Comparison of ENCODE assay signal across 16 mouse cellular contexts in the genomic region with DNA sequence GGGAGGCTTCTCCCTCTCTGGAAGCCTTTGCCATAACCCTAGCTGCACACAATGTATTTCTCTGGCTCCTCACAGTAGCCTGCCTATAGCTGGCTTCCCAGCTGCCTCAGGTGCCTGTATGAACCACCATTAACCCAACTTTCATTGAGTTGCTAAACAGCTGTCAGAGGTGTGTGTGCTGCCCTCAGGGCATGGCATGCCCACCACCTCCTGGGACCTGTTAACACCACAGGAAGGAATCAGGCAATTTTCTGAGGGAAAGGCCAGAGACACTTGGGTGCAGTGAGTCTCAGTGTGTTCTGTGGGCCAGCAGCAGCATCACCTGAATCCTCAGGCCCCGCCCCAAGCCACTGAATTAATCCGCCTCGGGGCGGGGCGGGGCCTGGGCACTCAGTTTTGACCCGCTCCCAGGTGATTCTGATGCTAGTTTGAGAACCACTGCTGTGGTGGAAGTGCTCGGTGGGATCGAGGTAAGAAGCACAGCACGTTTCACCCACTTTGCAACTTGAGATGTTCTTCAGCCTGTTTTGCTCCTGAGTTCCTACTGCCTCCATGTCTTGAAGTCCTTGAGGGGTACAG. TPM values are rescaled to one million over a fixed set of nuclear protein-coding genes. Genes with fewer than 3 reads are reported as not detected.
DNase-seq lines count a peak whose midpoint lies in the region; ATAC-seq and TF ChIP-seq lines count a peak whose summit lies in the region.
"Had no signal": no experiment of that assay in that cellular context is flagged by ENCODE, and none has a peak within 500 bp of the region (broad histone marks: within the 10 kb centered on the region; RNA-seq: fewer than 3 reads in every experiment).

No protein-coding gene starts in this region.

- H3K36me3 ChIP-seq in kidney, embryonic 14.5 days (ENCODE audit: control insufficient read depth, insufficient read depth, low read length), result peaks cover 4% of the 10 kb centered on the region; the same call in 1 of the 2 replicates
- no peaks in the 10 kb centered on the region for H3K36me3 ChIP-seq in kidney, postnatal 0 days (ENCODE audit: insufficient read depth, low read length)
- H3K36me3 ChIP-seq in limb, embryonic 13.5 days, result peaks cover 20% of the 10 kb centered on the region
- H3K36me3 ChIP-seq in liver, embryonic 11.5 days (ENCODE audit: control insufficient read depth, insufficient read depth, low read length), result no peaks in the 10 kb centered on the region
- H3K36me3 ChIP-seq: forebrain, embryonic 12.5 days; G1E had no signal

- no peak overlapping the region for H3K9ac ChIP-seq in kidney, embryonic 14.5 days (ENCODE audit: low read depth, low read length)
- no peak overlapping the region for H3K9ac ChIP-seq in kidney, postnatal 0 days (ENCODE audit: low read depth, low read length)
- H3K9ac ChIP-seq in limb, embryonic 13.5 days, result peak overlapping the region; percentile 39
- no peak overlapping the region for H3K9ac ChIP-seq in liver, embryonic 11.5 days (ENCODE audit: low read depth, low read length)

- no peaks in the 10 kb centered on the region for H3K9me3 ChIP-seq in kidney, embryonic 14.5 days (ENCODE audit: control insufficient read depth, low read length)
- H3K9me3 ChIP-seq in kidney, postnatal 0 days (replicated peaks; ENCODE audit: low read length), result no peaks in the 10 kb centered on the region
- no peaks in the 10 kb centered on the region for H3K9me3 ChIP-seq in limb, embryonic 13.5 days
- H3K9me3 ChIP-seq in liver, embryonic 11.5 days (ENCODE audit: control insufficient read depth, low read length), result no peaks in the 10 kb centered on the region
- H3K9me3 ChIP-seq: forebrain, embryonic 12.5 days; megakaryocyte, embryonic 14.5 days had no signal

- H3K4me1 ChIP-seq in kidney, embryonic 14.5 days (ENCODE audit: control insufficient read depth, insufficient read depth, low read length), result peaks cover 13% of the 10 kb centered on the region
- H3K4me1 ChIP-seq in kidney, postnatal 0 days (replicated peaks; ENCODE audit: insufficient read depth, low read length), result peaks cover 24% of the 10 kb centered on the region
- peaks cover 48% of the 10 kb centered on the region for H3K4me1 ChIP-seq in limb, embryonic 13.5 days
- peaks cover 17% of the 10 kb centered on the region for H3K4me1 ChIP-seq in liver, embryonic 11.5 days (replicated peaks; ENCODE audit: control insufficient read depth, insufficient read depth, low read length)

- no peak overlapping the region for H3K4me2 ChIP-seq in kidney, embryonic 14.5 days (replicated peaks; ENCODE audit: low read depth, low read length)
- no peak overlapping the region for H3K4me2 ChIP-seq in kidney, postnatal 0 days (ENCODE audit: low read length)
- H3K4me2 ChIP-seq in limb, embryonic 13.5 days (replicated peaks), result 0 out of 2 replicates have a peak overlapping the region, but pooled peaks have one; percentile 9
- H3K4me2 ChIP-seq in liver, embryonic 11.5 days, result no peak overlapping the region
- H3K4me2 ChIP-seq: forebrain, embryonic 12.5 days had no signal

- H3K27me3 ChIP-seq in kidney, embryonic 14.5 days (ENCODE audit: control insufficient read depth, insufficient read depth, low read length), result peaks cover 9% of the 10 kb centered on the region; the same call in 1 of the 2 replicates
- H3K27me3 ChIP-seq in kidney, postnatal 0 days (ENCODE audit: insufficient read depth, low read length), result no peaks in the 10 kb centered on the region; the same call in 1 of the 2 replicates
- peaks cover 18% of the 10 kb centered on the region for H3K27me3 ChIP-seq in limb, embryonic 13.5 days
- H3K27me3 ChIP-seq in liver, embryonic 11.5 days (replicated peaks; ENCODE audit: control insufficient read depth, insufficient read depth, low read length), result peaks cover 71% of the 10 kb centered on the region

- no peak for TF ChIP-seq CTCF in kidney, postnatal 0 days (IDR thresholded peaks at IDR 0.05; ENCODE audit: low read depth)

- WGBS in kidney, embryonic 14.5 days, result 32% methylated on average over 9 of the region's 9 CpGs
- WGBS in kidney, postnatal 0 days, result 36% methylated on average over 9 of the region's 9 CpGs
- 22% methylated on average over 9 of the region's 9 CpGs for WGBS in limb, embryonic 13.5 days
- 34% methylated on average over 9 of the region's 9 CpGs for WGBS in liver, embryonic 11.5 days

- ATAC-seq in kidney, embryonic 14.5 days (ENCODE audit: low FRiP score, low TSS enrichment), result no peak
- ATAC-seq in kidney, postnatal 0 days (replicated peaks; ENCODE audit: low FRiP score, low read depth), result no peak
- no peak for ATAC-seq in limb, embryonic 13.5 days (ENCODE audit: low FRiP score, low read depth)
- ATAC-seq in liver, embryonic 11.5 days (replicated peaks; ENCODE audit: low FRiP score), result no peak
- ATAC-seq: inflammation-experienced regulatory T-cells, adult 6 months had no signal

- no peak overlapping the region for H3K27ac ChIP-seq in kidney, embryonic 14.5 days (ENCODE audit: low read depth, low read length)
- 0 out of 2 replicates have a peak overlapping the region, but pooled peaks have one; percentile 80 for H3K27ac ChIP-seq in kidney, postnatal 0 days
- no peak overlapping the region for H3K27ac ChIP-seq in limb, embryonic 13.5 days
- no peak overlapping the region for H3K27ac ChIP-seq in liver, embryonic 11.5 days (ENCODE audit: low read depth, low read length)
- H3K27ac ChIP-seq: forebrain, embryonic 12.5 days had no signal

- H3K4me3 ChIP-seq in kidney, embryonic 14.5 days (ENCODE audit: low read length), result no peak overlapping the region
- H3K4me3 ChIP-seq in kidney, postnatal 0 days (replicated peaks; ENCODE audit: low read depth, low read length), result no peak overlapping the region
- H3K4me3 ChIP-seq in limb, embryonic 13.5 days, result no peak overlapping the region
- no peak overlapping the region for H3K4me3 ChIP-seq in liver, embryonic 11.5 days (ENCODE audit: low read depth, low read length)
- H3K4me3 ChIP-seq: forebrain, embryonic 12.5 days; megakaryocyte, embryonic 14.5 days had no signal

- peak; percentile 43 for DNase-seq in kidney, adult 11 months
- DNase-seq in adipocyte (ENCODE audit: low spot score), result peak; percentile 39
- no peak for DNase-seq in kidney, postnatal 0 days (ENCODE audit: low spot score)
- DNase-seq in liver, embryonic 11.5 days (ENCODE audit: low spot score), result no peak
- no peak for DNase-seq in B cell, adult 2 months
- DNase-seq: adrenal gland, adult 8-10 months; cerebellum, adult 2 months; lung, postnatal 10 days; right cerebral cortex, adult 18-20 months; thymus, adult 2 months had no signal

RNA-seq across cellular contexts. Expression of a gene that starts 2.9 kb away (rescaled TPM):
- polyA plus RNA-seq in kidney, embryonic 14.5 days (2014; fragmentation: Nextera tagmentation; extraction: Ambion mirVana), result 10.1 and 10.7 TPM in 2 replicates
- polyA plus RNA-seq in kidney, postnatal 0 days (2015; fragmentation: Nextera tagmentation; extraction: Ambion mirVana), result 6.8 and 7.5 TPM in 2 replicates
- polyA plus RNA-seq in limb, embryonic 13.5 days (2015; fragmentation: Nextera tagmentation; extraction: Ambion mirVana), result 9.3 and 9.7 TPM in 2 replicates
- 1.3 and 1.7 TPM in 2 replicates for polyA plus RNA-seq in liver, embryonic 11.5 days (2014; fragmentation: Nextera tagmentation; extraction: Ambion mirVana)
- polyA plus RNA-seq: G1E; inflammation-experienced regulatory T-cells, adult 6 months had no signal

RNA-seq across cellular contexts. Expression of a gene that starts 9.5 kb away (rescaled TPM):
- 11.7 and 14.1 TPM in 2 replicates for polyA plus RNA-seq in kidney, embryonic 14.5 days (2014; fragmentation: Nextera tagmentation; extraction: Ambion mirVana)
- polyA plus RNA-seq in kidney, postnatal 0 days (2015; fragmentation: Nextera tagmentation; extraction: Ambion mirVana), result 21.4 and 23.1 TPM in 2 replicates
- polyA plus RNA-seq in limb, embryonic 13.5 days (2015; fragmentation: Nextera tagmentation; extraction: Ambion mirVana), result 29.2 and 29.6 TPM in 2 replicates
- 7.0 and 8.3 TPM in 2 replicates for polyA plus RNA-seq in liver, embryonic 11.5 days (2014; fragmentation: Nextera tagmentation; extraction: Ambion mirVana)
- polyA plus RNA-seq: inflammation-experienced regulatory T-cells, adult 6 months had no signal

RNA-seq across cellular contexts. Expression of a gene that starts 16.7 kb away (rescaled TPM):
- polyA plus RNA-seq in kidney, embryonic 14.5 days (2014; fragmentation: Nextera tagmentation; extraction: Ambion mirVana), result 2,108 and 2,169 TPM in 2 replicates
- polyA plus RNA-seq in kidney, postnatal 0 days (2015; fragmentation: Nextera tagmentation; extraction: Ambion mirVana), result 1,371 and 1,476 TPM in 2 replicates
- polyA plus RNA-seq in limb, embryonic 13.5 days (2015; fragmentation: Nextera tagmentation; extraction: Ambion mirVana), result 1,543 and 1,562 TPM in 2 replicates
- 2,995 and 3,090 TPM in 2 replicates for polyA plus RNA-seq in liver, embryonic 11.5 days (2014; fragmentation: Nextera tagmentation; extraction: Ambion mirVana)

RNA-seq across cellular contexts. Expression of a gene that starts 24.8 kb away (rescaled TPM):
- 73.4 and 82.0 TPM in 2 replicates for polyA plus RNA-seq in kidney, embryonic 14.5 days (2014; fragmentation: Nextera tagmentation; extraction: Ambion mirVana)
- 63.0 and 65.0 TPM in 2 replicates for polyA plus RNA-seq in kidney, postnatal 0 days (2015; fragmentation: Nextera tagmentation; extraction: Ambion mirVana)
- polyA plus RNA-seq in limb, embryonic 13.5 days (2015; fragmentation: Nextera tagmentation; extraction: Ambion mirVana), result 90.0 and 90.1 TPM in 2 replicates
- polyA plus RNA-seq in liver, embryonic 11.5 days (2014; fragmentation: Nextera tagmentation; extraction: Ambion mirVana), result 121 and 130 TPM in 2 replicates

RNA-seq across cellular contexts. Expression of a gene that starts 26.1 kb away (rescaled TPM):
- 117 and 132 TPM in 2 replicates for polyA plus RNA-seq in kidney, embryonic 14.5 days (2014; fragmentation: Nextera tagmentation; extraction: Ambion mirVana)
- polyA plus RNA-seq in kidney, postnatal 0 days (2015; fragmentation: Nextera tagmentation; extraction: Ambion mirVana), result 238 and 246 TPM in 2 replicates
- polyA plus RNA-seq in limb, embryonic 13.5 days (2015; fragmentation: Nextera tagmentation; extraction: Ambion mirVana), result 13.4 and 14.4 TPM in 2 replicates
- polyA plus RNA-seq in liver, embryonic 11.5 days (2014; fragmentation: Nextera tagmentation; extraction: Ambion mirVana), result 4.0 and 5.1 TPM in 2 replicates
- polyA plus RNA-seq: G1E had no signal

Comparison
In these comparisons a context has a peak if more than half of its experiments do, and no peak if none do; other contexts are left out.
1. DNase-seq: peak in kidney, adult 11 months (single experiment) and adipocyte (single experiment); none in kidney, postnatal 0 days (single experiment), liver, embryonic 11.5 days (single experiment) and B cell, adult 2 months (0 of 2).